Mouse (Mus musculus): Measurements from ENCODE around the gene Pex11b. TPM values are rescaled to one million over a fixed set of nuclear protein-coding genes. Genes with fewer than 3 reads are reported as not detected.

The Pex11b gene
- polyA plus RNA-seq, 1 experiment, result 17.5 TPM

GRCm38 (mm10) chr3:96617941-96618340, 17.2 kb upstream of the Pex11b start:
- WGBS, result 95% methylated on average over 3 of the region's 3 CpGs
- no peaks in the 10 kb centered on the region for H3K4me1 ChIP-seq (ENCODE audit: control insufficient read depth, insufficient read depth, insufficient read length)
- H3K27ac ChIP-seq (ENCODE audit: insufficient read depth, low read length), result no peak overlapping the region
- no peaks in the 10 kb centered on the region for H3K27me3 ChIP-seq (ENCODE audit: control insufficient read depth, insufficient read depth, low read length)
- no peaks in the 10 kb centered on the region; the same call in 1 of the 2 replicates for H3K36me3 ChIP-seq (ENCODE audit: control insufficient read depth, insufficient read depth, low read length)
- no peak overlapping the region for H3K4me3 ChIP-seq (ENCODE audit: extremely low read depth, insufficient read depth, insufficient read length)
- no peak for TF ChIP-seq POLR2A (IDR thresholded peaks at IDR 0.05; ENCODE audit: low read depth, low read length)
- TF ChIP-seq CTCF (IDR thresholded peaks at IDR 0.05; ENCODE audit: extremely low read depth, insufficient read depth, insufficient read length, insufficient replicate concordance), result no peak
- no peak for DNase-seq (ENCODE audit: low read depth in 1 of 2, low spot score in 2 of 2)

GRCm38 (mm10) chr3:96623201-96623600, 12.0 kb upstream of the Pex11b start:
- TF ChIP-seq CTCF (IDR thresholded peaks at IDR 0.05; ENCODE audit: extremely low read depth, insufficient read depth, insufficient read length, insufficient replicate concordance) (no peak), POLR2A (IDR thresholded peaks at IDR 0.05; ENCODE audit: low read depth, low read length) (no peak)
- H3K36me3 ChIP-seq (ENCODE audit: control insufficient read depth, insufficient read depth, low read length), result peaks cover 1% of the 10 kb centered on the region
- WGBS, result 95% methylated on average over 4 of the region's 4 CpGs

GRCm38 (mm10) chr3:96629729-96630600, 5.2 kb upstream of the Pex11b start, which contains the start of gene Rbm8a:
Gene Rbm8a, plus strand, starts transcription at chr3:96629933.
- peak; percentile 93 to 96 for DNase-seq (ENCODE audit: low read depth in 1 of 2, low spot score in 2 of 2)
- Histone ChIP-seq H3K27me3 (ENCODE audit: control insufficient read depth, insufficient read depth, low read length) (no peaks in the 10 kb centered on the region), H3K27ac (ENCODE audit: insufficient read depth, low read length) (peak within 1 kb of the TSS; percentile 81), H3K4me3 (ENCODE audit: extremely low read depth, insufficient read depth, insufficient read length) (peak within 1 kb of the TSS; percentile 100), H3K36me3 (ENCODE audit: control insufficient read depth, insufficient read depth, low read length) (peaks cover 3% of the 10 kb centered on the region; the same call in 1 of the 2 replicates), H3K4me1 (ENCODE audit: control insufficient read depth, insufficient read depth, insufficient read length) (peaks cover 2% of the 10 kb centered on the region; the same call in 1 of the 2 replicates)
- 1% methylated on average over 48 of the region's 48 CpGs for WGBS
- TF ChIP-seq CTCF (IDR thresholded peaks at IDR 0.05; ENCODE audit: extremely low read depth, insufficient read depth, insufficient read length, insufficient replicate concordance) (no peak), POLR2A (IDR thresholded peaks at IDR 0.05; ENCODE audit: low read depth, low read length) (peak; percentile 51)

More at GRCm38 (mm10) chr3:96623201-96623600, 12.0 kb upstream of the Pex11b start:
- H3K4me1 ChIP-seq (ENCODE audit: control insufficient read depth, insufficient read depth, insufficient read length), result no peaks in the 10 kb centered on the region
- no peak overlapping the region for H3K4me3 ChIP-seq (ENCODE audit: extremely low read depth, insufficient read depth, insufficient read length)
- no peak for DNase-seq (ENCODE audit: low read depth in 1 of 2, low spot score in 2 of 2)
- no peak overlapping the region for H3K27ac ChIP-seq (ENCODE audit: insufficient read depth, low read length)
- no peaks in the 10 kb centered on the region for H3K27me3 ChIP-seq (ENCODE audit: control insufficient read depth, insufficient read depth, low read length)

GRCm38 (mm10) chr3:96632058-96632457, 3.1 kb upstream of the Pex11b start:
- TF ChIP-seq POLR2A (IDR thresholded peaks at IDR 0.05; ENCODE audit: low read depth, low read length) (no peak), CTCF (IDR thresholded peaks at IDR 0.05; ENCODE audit: extremely low read depth, insufficient read depth, insufficient read length, insufficient replicate concordance) (no peak)
- H3K27me3 ChIP-seq (ENCODE audit: control insufficient read depth, insufficient read depth, low read length), result no peaks in the 10 kb centered on the region
- DNase-seq (ENCODE audit: low read depth in 1 of 2, low spot score in 2 of 2), result no peak
- peaks cover 2% of the 10 kb centered on the region; the same call in 1 of the 2 replicates for H3K4me1 ChIP-seq (ENCODE audit: control insufficient read depth, insufficient read depth, insufficient read length)
- H3K27ac ChIP-seq (ENCODE audit: insufficient read depth, low read length), result no peak overlapping the region
- H3K36me3 ChIP-seq (ENCODE audit: control insufficient read depth, insufficient read depth, low read length), result peaks cover 3% of the 10 kb centered on the region; the same call in 1 of the 2 replicates
- no peak overlapping the region for H3K4me3 ChIP-seq (ENCODE audit: extremely low read depth, insufficient read depth, insufficient read length)

GRCm38 (mm10) chr3:96634015-96634414, 1.2 kb upstream of the Pex11b start:
- no peak overlapping the region for H3K4me3 ChIP-seq (ENCODE audit: extremely low read depth, insufficient read depth, insufficient read length)
- WGBS, result 82% methylated on average over 1 of the region's 1 CpGs
- no peak overlapping the region for H3K27ac ChIP-seq (ENCODE audit: insufficient read depth, low read length)
- DNase-seq (ENCODE audit: low read depth in 1 of 2, low spot score in 2 of 2), result no peak
- TF ChIP-seq POLR2A (IDR thresholded peaks at IDR 0.05; ENCODE audit: low read depth, low read length) (no peak), CTCF (IDR thresholded peaks at IDR 0.05; ENCODE audit: extremely low read depth, insufficient read depth, insufficient read length, insufficient replicate concordance) (no peak)
- peaks cover 2% of the 10 kb centered on the region; the same call in 1 of the 2 replicates for H3K4me1 ChIP-seq (ENCODE audit: control insufficient read depth, insufficient read depth, insufficient read length)
- no peaks in the 10 kb centered on the region for H3K27me3 ChIP-seq (ENCODE audit: control insufficient read depth, insufficient read depth, low read length)
- peaks cover 3% of the 10 kb centered on the region; the same call in 1 of the 2 replicates for H3K36me3 ChIP-seq (ENCODE audit: control insufficient read depth, insufficient read depth, low read length)

GRCm38 (mm10) chr3:96635906-96636305, 730 bp downstream of the Pex11b start:
- DNase-seq (ENCODE audit: low read depth in 1 of 2, low spot score in 2 of 2), result no peak
- 6% methylated on average over 15 of the region's 15 CpGs for WGBS
- peaks cover 3% of the 10 kb centered on the region; the same call in 1 of the 2 replicates for H3K36me3 ChIP-seq (ENCODE audit: control insufficient read depth, insufficient read depth, low read length)
- no peak for TF ChIP-seq POLR2A (IDR thresholded peaks at IDR 0.05; ENCODE audit: low read depth, low read length)
- H3K4me1 ChIP-seq (ENCODE audit: control insufficient read depth, insufficient read depth, insufficient read length), result no peaks in the 10 kb centered on the region; the same call in 1 of the 2 replicates
- no peaks in the 10 kb centered on the region for H3K27me3 ChIP-seq (ENCODE audit: control insufficient read depth, insufficient read depth, low read length)
- peak overlapping the region; percentile 69 for H3K4me3 ChIP-seq (ENCODE audit: extremely low read depth, insufficient read depth, insufficient read length)
- H3K27ac ChIP-seq (ENCODE audit: insufficient read depth, low read length), result peak overlapping the region; percentile 65

GRCm38 (mm10) chr3:96636448-96636847, 1.3 kb downstream of the Pex11b start:
- no peak overlapping the region for H3K4me3 ChIP-seq (ENCODE audit: extremely low read depth, insufficient read depth, insufficient read length)
- H3K4me1 ChIP-seq (ENCODE audit: control insufficient read depth, insufficient read depth, insufficient read length), result no peaks in the 10 kb centered on the region; the same call in 1 of the 2 replicates
- no peaks in the 10 kb centered on the region for H3K27me3 ChIP-seq (ENCODE audit: control insufficient read depth, insufficient read depth, low read length)
- H3K36me3 ChIP-seq (ENCODE audit: control insufficient read depth, insufficient read depth, low read length), result peaks cover 4% of the 10 kb centered on the region; the same call in 1 of the 2 replicates
- no peak overlapping the region for H3K27ac ChIP-seq (ENCODE audit: insufficient read depth, low read length)
- no peak for DNase-seq (ENCODE audit: low read depth in 1 of 2, low spot score in 2 of 2)
- no peak for TF ChIP-seq POLR2A (IDR thresholded peaks at IDR 0.05; ENCODE audit: low read depth, low read length)
- no peak for TF ChIP-seq CTCF (IDR thresholded peaks at IDR 0.05; ENCODE audit: extremely low read depth, insufficient read depth, insufficient read length, insufficient replicate concordance)
- 74% methylated on average over 11 of the region's 11 CpGs for WGBS
